Mouse (Mus musculus) left cerebral cortex, postnatal 10 days (tissue): ENCODE results near the gene Hist1h2bk. TPM values are rescaled to one million over a fixed set of nuclear protein-coding genes. Genes with fewer than 3 reads are reported as not detected.
"Not testable (repeated sequence)": the region's sequence is repeated elsewhere in the genome, so short reads cannot be mapped to it uniquely, and the experiment has no call there.

ENCODE experiments used
- DNase-seq, 2 experiments: peaks; one replicate each; pipeline ENCODE4 v3.0.0; 2021 to 2022; ENCODE audit warnings: low spot score in 2 of 2, mixed read lengths in 1 of 2; ENCODE audit errors: extremely low spot score in 1 of 2
- intact Hi-C: fragments of 180-260 bp; cut with DNase I; formaldehyde crosslinking; loops from one replicate; pipeline ENCODE4 v1.15.1; 2025
- total RNA-seq, 2 experiments: library from RNA; stranded (reverse); gene quantifications; 2 replicates each; pipeline ENCODE4 v1.2.3; 2021

Gene Hist1h2bk
- 10 to 100 TPM; 38.0 to 50.2 TPM for total RNA-seq

- peak; percentile 78 to 92 for DNase-seq
- intact Hi-C loops = not testable (repeated sequence)
These were observed at the start of gene Hist1h2bk, which contains the start of gene Hist1h2ah for GRCm38 (mm10) chr13:22035267-22036148. Gene Hist1h2bk (plus strand): TSS chr13:22035870. Gene Hist1h2ah (minus strand): TSS chr13:22035568.

- DNase-seq = no peak
- intact Hi-C loops = no loop called here
These were observed 43.1 kb upstream of the Hist1h2bk start for GRCm38 (mm10) chr13:21992550-21992949.

- intact Hi-C loops = no loop called here
- DNase-seq = no peak
These were observed 41.5 kb upstream of the Hist1h2bk start for GRCm38 (mm10) chr13:21993957-21994738.

- intact Hi-C loops = no loop called here
- no peak for DNase-seq
These were observed 40.8 kb upstream of the Hist1h2bk start for GRCm38 (mm10) chr13:21994896-21995295.

- DNase-seq = no peak
- intact Hi-C loops = no loop called here
These were observed 40.2 kb upstream of the Hist1h2bk start for GRCm38 (mm10) chr13:21995331-21995914.

- intact Hi-C loops = no loop called here
These were observed 39.4 kb upstream of the Hist1h2bk start for GRCm38 (mm10) chr13:21996101-21996839.

GRCm38 (mm10) chr13:21996840-21997185 lies 38.9 kb upstream of the Hist1h2bk start:
- intact Hi-C loops = no loop called here
- no peak for DNase-seq

More at GRCm38 (mm10) chr13:21996101-21996839, 39.4 kb upstream of the Hist1h2bk start:
- no peak for DNase-seq

- DNase-seq = no peak
- intact Hi-C loops = no loop called here
These were observed 38.4 kb upstream of the Hist1h2bk start for GRCm38 (mm10) chr13:21997201-21997820.

GRCm38 (mm10) chr13:21997821-21998220 lies 37.8 kb upstream of the Hist1h2bk start:
- DNase-seq = no peak
- intact Hi-C loops = no loop called here

GRCm38 (mm10) chr13:21998412-21998811 lies 37.3 kb upstream of the Hist1h2bk start:
- intact Hi-C loops = no loop called here
- DNase-seq = no peak

- DNase-seq = no peak
- intact Hi-C loops = no loop called here
These were observed 36.5 kb upstream of the Hist1h2bk start for GRCm38 (mm10) chr13:21999147-21999546.

- intact Hi-C loops = no loop called here
- no peak for DNase-seq
These were observed 34.3 kb upstream of the Hist1h2bk start for GRCm38 (mm10) chr13:22001346-22001745.

GRCm38 (mm10) chr13:22001823-22002222 lies 33.8 kb upstream of the Hist1h2bk start:
- intact Hi-C loops = no loop called here
- no peak for DNase-seq

GRCm38 (mm10) chr13:22005605-22006333 lies 29.9 kb upstream of the Hist1h2bk start:
- intact Hi-C loops = no loop called here
- peak in 1 of 2 experiments; percentile 53 for DNase-seq

GRCm38 (mm10) chr13:22006334-22007120 lies 29.1 kb upstream of the Hist1h2bk start:
- intact Hi-C loops = no loop called here
- DNase-seq = no peak

GRCm38 (mm10) chr13:22007121-22007510 lies 28.6 kb upstream of the Hist1h2bk start:
- DNase-seq = no peak
- intact Hi-C loops = no loop called here

GRCm38 (mm10) chr13:22007872-22008271 lies 27.8 kb upstream of the Hist1h2bk start:
- DNase-seq = no peak
- intact Hi-C loops = no loop called here
